Mouse (Mus musculus): ENCODE data around the gene Ost4. TPM values are rescaled to one million over a fixed set of nuclear protein-coding genes. Genes with fewer than 3 reads are reported as not detected.

The Ost4 gene
- total RNA-seq, 2 experiments from 2014 or later = 119 to 134 TPM

- DNase-seq = peak; percentile 94
- intact Hi-C loops (cut with DNase I; ENCODE audit: low total_unique reads) = no loop called here
These were observed 38.0 kb downstream of the Ost4 start for GRCm38 (mm10) chr5:30869405-30870130.

- intact Hi-C loops (cut with DNase I; ENCODE audit: low total_unique reads) = no loop called here
- DNase-seq = peak; percentile 40
These were observed 38.6 kb downstream of the Ost4 start for GRCm38 (mm10) chr5:30868981-30869380.

- DNase-seq = no peak
- intact Hi-C loops (cut with DNase I; ENCODE audit: low total_unique reads) = no loop called here
These were observed 39.9 kb downstream of the Ost4 start, which contains the start of gene Tmem214 for GRCm38 (mm10) chr5:30867712-30868111. Tmem214 (plus strand) TSS chr5:30868012.

GRCm38 (mm10) chr5:30866871-30867270, 40.7 kb downstream of the Ost4 start:
- intact Hi-C loops (cut with DNase I; ENCODE audit: low total_unique reads) = no loop called here
- no peak for DNase-seq

GRCm38 (mm10) chr5:30864322-30864721, 43.3 kb downstream of the Ost4 start:
- intact Hi-C loops (cut with DNase I; ENCODE audit: low total_unique reads) = no loop called here
- DNase-seq = no peak

- intact Hi-C loops (cut with DNase I; ENCODE audit: low total_unique reads) = no loop called here
- DNase-seq = peak; percentile 50
These were observed 43.7 kb downstream of the Ost4 start for GRCm38 (mm10) chr5:30863852-30864251.

- no peak for DNase-seq
- intact Hi-C loops (cut with DNase I; ENCODE audit: low total_unique reads) = loop anchor here (5.0 kb wide), 1 partner anchor 49 kb away; no protein-coding TSS in a partner anchor
These were observed 51.5 kb downstream of the Ost4 start for GRCm38 (mm10) chr5:30856124-30856523.

Other genes starting within 250 kb of the Ost4 start
- 10 to 100 TPM in 1 of 2 experiments, 1 to 10 TPM in 1; 7.0 to 10.2 TPM for gene Cenpa, start 241.0 kb downstream of the Ost4 start, total RNA-seq (2021)
- gene Dpysl5, start 196.2 kb downstream of the Ost4 start, total RNA-seq (2021) = 1 to 10 TPM; 1.6 to 2.0 TPM
- 10 to 100 TPM; 59.6 to 61.7 TPM for gene Mapre3, start 93.1 kb downstream of the Ost4 start, total RNA-seq (2021)
- gene Tmem214, start 39.8 kb downstream of the Ost4 start, total RNA-seq (2021) = 10 to 100 TPM; 33.5 to 37.4 TPM
- 1 to 10 TPM; 1.8 to 2.6 TPM for gene Agbl5, start 19.1 kb downstream of the Ost4 start, total RNA-seq (2021)
- gene Emilin1, start 5.6 kb upstream of the Ost4 start, total RNA-seq (2021) = 10 to 100 TPM; 25.7 to 31.3 TPM
- 10 to 100 TPM; 31.4 to 32.7 TPM for gene Khk, start 13.6 kb upstream of the Ost4 start, total RNA-seq (2021)
- gene Cgref1, start 37.8 kb upstream of the Ost4 start, total RNA-seq (2021) = 1 to 10 TPM; 4.5 to 7.7 TPM
- gene Preb, start 52.6 kb upstream of the Ost4 start, total RNA-seq (2021) = 10 to 100 TPM; 77.5 to 90.5 TPM
- under 1 TPM; 0.35 to 0.66 TPM for gene Tcf23, start 60.9 kb upstream of the Ost4 start, total RNA-seq (2021)
- 10 to 100 TPM; 56.7 to 63.5 TPM for gene Atraid, start 140.5 kb upstream of the Ost4 start, total RNA-seq (2021)
- 1 to 10 TPM; 2.5 to 2.8 TPM for gene Slc5a6, start 141.1 kb upstream of the Ost4 start, total RNA-seq (2021)
- 10 to 100 TPM; 12.3 to 19.9 TPM for gene Cad, start 147.0 kb upstream of the Ost4 start, total RNA-seq (2021)
- gene Dnajc5g, start 198.5 kb upstream of the Ost4 start, total RNA-seq (2021) = not detected
- gene Slc30a3, start 200.4 kb upstream of the Ost4 start, total RNA-seq (2021) = under 1 TPM in 1 of 2 experiments, not detected in 1; 0.10 TPM
- gene Trim54, start 208.9 kb upstream of the Ost4 start, total RNA-seq (2021) = 100 to 1,000 TPM; 190 to 215 TPM
- gene Ucn, start 231.0 kb upstream of the Ost4 start, total RNA-seq (2021) = not detected
- 10 to 100 TPM; 33.9 to 37.3 TPM for gene Mpv17, start 246.5 kb upstream of the Ost4 start, total RNA-seq (2021)

Measured in gastrocnemius, postnatal 14 days (tissue).